Mouse (Mus musculus) cortical plate, adult 2 months (tissue): ENCODE results near the gene Grap.

Experiments used
- CTCF ChIP-seq: fragments of 200-500 bp; IDR thresholded peaks from 2 replicates; pipeline ENCODE4 v1.5.1; 2011; ENCODE audit warnings: mild to moderate bottlenecking, control low read depth, low read length; ENCODE audit not compliant: insufficient read depth; ENCODE audit errors: extremely low read depth
- POLR2A ChIP-seq: fragments of 200-500 bp; IDR thresholded peaks from 2 replicates; pipeline ENCODE4 v1.6.1; 2011; ENCODE audit warnings: mild to moderate bottlenecking, low read length, control low read depth; ENCODE audit not compliant: insufficient read depth; ENCODE audit errors: extremely low read depth

DNA sequence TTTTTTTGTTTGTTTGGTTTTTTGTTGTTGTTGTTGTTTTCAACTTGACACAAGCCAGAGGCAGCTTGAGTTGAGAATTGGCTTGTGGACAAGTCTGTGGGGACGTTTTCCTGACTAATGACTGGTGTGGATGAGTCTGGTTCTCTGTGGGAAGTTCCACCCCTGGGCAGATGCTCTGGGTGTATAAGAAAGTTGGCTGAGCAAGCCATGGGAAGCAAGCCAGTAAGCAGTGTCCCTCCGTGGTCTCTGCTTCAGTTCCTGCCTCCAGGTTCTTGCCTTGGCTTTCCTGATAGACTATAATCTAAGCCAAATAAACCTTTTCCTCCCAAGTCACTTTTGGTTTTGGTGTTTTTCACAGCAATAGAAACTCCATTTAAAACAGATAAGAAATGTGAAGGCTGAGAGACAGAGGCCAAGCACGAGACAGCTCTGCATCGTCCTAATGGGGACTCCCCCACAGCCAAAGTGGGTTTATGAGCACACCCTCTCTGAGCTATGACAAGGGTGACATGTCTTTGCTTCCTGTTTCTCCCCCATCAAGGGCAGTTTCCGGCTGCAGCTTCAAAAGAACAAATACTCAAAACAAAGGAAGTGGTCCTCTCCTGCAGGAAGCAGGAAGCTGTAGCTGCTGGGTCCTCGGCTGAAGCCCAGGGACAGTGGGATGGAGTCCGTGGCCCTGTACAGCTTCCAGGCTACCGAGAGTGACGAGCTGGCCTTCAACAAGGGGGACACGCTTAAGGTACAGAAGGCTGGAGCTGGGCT is at the start of gene Grap:
- no peak for TF ChIP-seq POLR2A
- no peak for TF ChIP-seq CTCF
